Mouse (Mus musculus) MEL (cell line): Measurements from ENCODE around the gene Gm28079. TPM values are rescaled to one million over a fixed set of nuclear protein-coding genes. Genes with fewer than 3 reads are reported as not detected.
"Not testable (repeated sequence)": the region's sequence is repeated elsewhere in the genome, so short reads cannot be mapped to it uniquely, and the experiment has no call there.

ENCODE experiments used
- DNase-seq: peaks from one replicate; pipeline ENCODE4 v3.0.0; 2011; ENCODE audit warnings: low read depth, low spot score
- H3K27ac ChIP-seq: 2 replicates; pipeline ENCODE4 v1.5.1; 2012; ENCODE audit warnings: low read depth, mild to moderate bottlenecking, control low read depth, low read length, moderate library complexity; ENCODE audit not compliant: control insufficient read depth
- H3K27me3 ChIP-seq, 2 experiments: fragments of 150-350 bp in 1 of 2; sonication (generic) in 1 of 2; 2 replicates each; pipeline ENCODE4 v1.6.1; 2012; ENCODE audit warnings: low read length in 2 of 2, mild to moderate bottlenecking in 2 of 2, improper control_type of control experiment in 1 of 2, moderate library complexity in 1 of 2; ENCODE audit not compliant: insufficient read depth in 2 of 2, control insufficient read depth in 1 of 2
- H3K36me3 ChIP-seq, 2 experiments: 2 replicates each; pipeline ENCODE4 v1.6.1; 2012 to 2014; ENCODE audit warnings: low read length in 2 of 2, improper control_type of control experiment in 1 of 2, inconsistent platforms in 1 of 2, mild to moderate bottlenecking in 1 of 2; ENCODE audit not compliant: insufficient read depth in 2 of 2, control insufficient read depth in 1 of 2
- H3K4me1 ChIP-seq, 2 experiments: fragments of 150-350 bp in 1 of 2; sonication (generic) in 1 of 2; 2 replicates each; pipeline ENCODE4 v1.6.1; 2012; ENCODE audit warnings: low read length in 2 of 2, improper control_type of control experiment in 1 of 2, mild to moderate bottlenecking in 1 of 2; ENCODE audit not compliant: insufficient read depth in 2 of 2, control insufficient read depth in 1 of 2
- H3K4me3 ChIP-seq, 2 experiments: fragments of 150-350 bp in 1 of 2; sonication (generic) in 1 of 2; 2 replicates each; pipeline ENCODE4 v1.5.1; 2012; ENCODE audit warnings: low read depth in 2 of 2, low read length in 2 of 2, mild to moderate bottlenecking in 2 of 2, moderate library complexity in 2 of 2, control low read depth in 1 of 2, improper control_type of control experiment in 1 of 2; ENCODE audit not compliant: control insufficient read depth in 1 of 2, insufficient read depth in 1 of 2
- H3K79me2 ChIP-seq: 2 replicates; pipeline ENCODE4 v1.6.1; 2012; ENCODE audit warnings: mild to moderate bottlenecking, low read length, moderate library complexity; ENCODE audit not compliant: control insufficient read depth, poor library complexity, insufficient read depth
- H3K9ac ChIP-seq: 2 replicates; pipeline ENCODE4 v1.6.1; 2012; ENCODE audit warnings: low read depth, mild to moderate bottlenecking, control low read depth, low read length, moderate library complexity; ENCODE audit not compliant: control insufficient read depth, poor library complexity, severe bottlenecking
- H3K9me3 ChIP-seq: fragments of 150-350 bp; sonication (generic); replicated peaks from 2 replicates; pipeline ENCODE4 v1.6.1; 2012; ENCODE audit warnings: mild to moderate bottlenecking, low read length, improper control_type of control experiment, moderate library complexity; ENCODE audit not compliant: insufficient read depth
- polyA plus RNA-seq, 2 experiments: library from polyadenylated mRNA; stranded (reverse) in 1 of 2; unstranded in 1 of 2; fragments of >175 nt in 1 of 2; fragments of >200 nt in 1 of 2; gene quantifications; 2 replicates each; pipeline versions ENCODE4 v1.2.1 to v1.2.4; 2012; ENCODE audit warnings: low replicate concordance in 2 of 2, low read depth in 1 of 2; ENCODE audit not compliant: insufficient read length in 2 of 2, insufficient read depth in 1 of 2, missing spikeins in 1 of 2
- total RNA-seq: library from RNA; depleted of rRNA; stranded (reverse); fragments of 300-350 nt; gene quantifications from 2 replicates; pipeline ENCODE4 v1.2.3, GENCODE M21; 2012; rRNA removed

Gene Gm28079
- total RNA-seq (not detected in 2 replicates), polyA plus RNA-seq (not detected)

DNA sequence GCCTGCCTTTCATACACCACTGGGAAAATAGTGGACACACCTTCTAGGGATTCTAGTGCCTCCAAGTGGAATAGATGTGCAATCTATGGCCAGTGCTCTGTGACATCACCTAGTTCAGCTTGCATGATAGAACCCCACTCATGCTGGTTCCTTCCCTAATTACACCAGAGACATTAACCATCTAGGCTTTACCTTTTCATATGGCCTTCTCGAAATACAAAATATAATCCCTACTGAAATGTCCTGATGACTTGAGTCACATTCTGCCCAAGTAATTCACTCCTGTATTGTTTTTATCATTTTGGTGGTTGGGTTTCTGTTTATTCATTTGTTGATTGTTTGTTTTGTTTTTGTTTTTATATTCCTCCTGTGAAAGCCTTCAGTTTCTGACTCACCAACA, at the start of gene Gm28079:
Gm28079 (minus strand) TSS at position 101 of the 400 bp plus-strand sequence.
- H3K36me3 ChIP-seq, H3K4me3 ChIP-seq, DNase-seq, H3K27ac ChIP-seq, H3K9me3 ChIP-seq, H3K4me1 ChIP-seq, H3K9ac ChIP-seq, H3K27me3 ChIP-seq, H3K79me2 ChIP-seq: not testable (repeated sequence)
